Mouse (Mus musculus) mature B cell (primary cell): Measurements from ENCODE around the gene Inpp5b.

Source experiments
- in situ Hi-C: fragments of 300-500 bp; cut with MboI; formaldehyde crosslinking; loops from 2 replicates; pipeline ENCODE4 v1.14.3; 2019

Inpp5b gene

GRCm38 (mm10) chr4:124765802-124766565 lies 24.3 kb downstream of the Inpp5b start:
- in situ Hi-C loops = no loop called here

GRCm38 (mm10) chr4:124766566-124766940 lies 24.9 kb downstream of the Inpp5b start:
- in situ Hi-C loops = no loop called here

GRCm38 (mm10) chr4:124768963-124769591 lies 27.4 kb downstream of the Inpp5b start:
- in situ Hi-C loops = no loop called here

- in situ Hi-C loops = no loop called here
Measured at GRCm38 (mm10) chr4:124770624-124771023, 29.0 kb downstream of the Inpp5b start.

GRCm38 (mm10) chr4:124772125-124772524 lies 30.5 kb downstream of the Inpp5b start:
- in situ Hi-C loops = no loop called here

GRCm38 (mm10) chr4:124773449-124773848 lies 31.8 kb downstream of the Inpp5b start:
- in situ Hi-C loops = no loop called here

GRCm38 (mm10) chr4:124773995-124774394 lies 32.3 kb downstream of the Inpp5b start:
- in situ Hi-C loops = no loop called here

- in situ Hi-C loops = no loop called here
Measured at GRCm38 (mm10) chr4:124774429-124774828, 32.8 kb downstream of the Inpp5b start.

GRCm38 (mm10) chr4:124781361-124781760 lies 39.7 kb downstream of the Inpp5b start:
- in situ Hi-C loops = no loop called here

- in situ Hi-C loops = no loop called here
Measured at GRCm38 (mm10) chr4:124782395-124782794, 40.7 kb downstream of the Inpp5b start.

- in situ Hi-C loops = no loop called here
Measured at GRCm38 (mm10) chr4:124783937-124784336, 42.3 kb downstream of the Inpp5b start.

- in situ Hi-C loops = no loop called here
Measured at GRCm38 (mm10) chr4:124790013-124790412, 48.4 kb downstream of the Inpp5b start.

GRCm38 (mm10) chr4:124792114-124792513 lies 50.5 kb downstream of the Inpp5b start:
- in situ Hi-C loops = no loop called here

GRCm38 (mm10) chr4:124796141-124796540 lies 54.5 kb downstream of the Inpp5b start:
- in situ Hi-C loops = no loop called here

GRCm38 (mm10) chr4:124796913-124797312 lies 55.3 kb downstream of the Inpp5b start:
- in situ Hi-C loops = no loop called here

GRCm38 (mm10) chr4:124801552-124802308 lies 60.1 kb downstream of the Inpp5b start, which contains the start of gene Mtf1:
Gene Mtf1 (plus strand): TSS chr4:124802104.
- in situ Hi-C loops = no loop called here

- in situ Hi-C loops = no loop called here
Measured at GRCm38 (mm10) chr4:124802309-124803260, 60.9 kb downstream of the Inpp5b start.

GRCm38 (mm10) chr4:124803406-124803805 lies 61.8 kb downstream of the Inpp5b start:
- in situ Hi-C loops = no loop called here

GRCm38 (mm10) chr4:124808511-124808910 lies 66.9 kb downstream of the Inpp5b start:
- in situ Hi-C loops = no loop called here

GRCm38 (mm10) chr4:124809136-124809883 lies 67.7 kb downstream of the Inpp5b start:
- in situ Hi-C loops = no loop called here

GRCm38 (mm10) chr4:124810056-124810455 lies 68.4 kb downstream of the Inpp5b start:
- in situ Hi-C loops = no loop called here
